Comparison of ENCODE assay signal across 8 mouse cellular contexts in genomic region chr6:149189340-149189922, GRCm38 (mm10). TPM values are rescaled to one million over a fixed set of nuclear protein-coding genes. Genes with fewer than 3 reads are reported as not detected.
DNase-seq lines count a peak whose midpoint lies in the region; ATAC-seq lines count a peak whose summit lies in the region.

No protein-coding gene starts in this region.

- H3K36me3 ChIP-seq in erythroblast, embryonic 14.5 days (ENCODE audit: control insufficient read depth), result no peaks in the 10 kb centered on the region
- H3K36me3 ChIP-seq in limb, embryonic 12.5 days, result peaks cover 2% of the 10 kb centered on the region; the same call in 1 of the 2 replicates
- H3K36me3 ChIP-seq in limb, embryonic 10.5 days, result peaks cover 16% of the 10 kb centered on the region
- no peaks in the 10 kb centered on the region for H3K36me3 ChIP-seq in midbrain, embryonic 14.5 days (ENCODE audit: control insufficient read depth, insufficient read depth, low read length)

- no peak overlapping the region for H3K9ac ChIP-seq in limb, embryonic 12.5 days (replicated peaks)
- no peak overlapping the region for H3K9ac ChIP-seq in midbrain, embryonic 14.5 days (replicated peaks; ENCODE audit: low read length)

- H3K4me2 ChIP-seq in limb, embryonic 12.5 days, result peak overlapping the region; percentile 64
- H3K4me2 ChIP-seq in midbrain, embryonic 14.5 days (ENCODE audit: low read length), result peak overlapping the region; percentile 77; the same call in 1 of the 2 replicates

- no peak overlapping the region for H3K27ac ChIP-seq in limb, embryonic 12.5 days
- no peak overlapping the region for H3K27ac ChIP-seq in limb, embryonic 10.5 days
- H3K27ac ChIP-seq in midbrain, embryonic 14.5 days (replicated peaks; ENCODE audit: low read depth, low read length), result no peak overlapping the region

- peaks cover 7% of the 10 kb centered on the region; the same call in 1 of the 2 replicates for H3K9me3 ChIP-seq in erythroblast, embryonic 14.5 days (ENCODE audit: control insufficient read depth, low read length)
- H3K9me3 ChIP-seq in limb, embryonic 12.5 days, result no peaks in the 10 kb centered on the region
- no peaks in the 10 kb centered on the region for H3K9me3 ChIP-seq in limb, embryonic 10.5 days (replicated peaks)
- H3K9me3 ChIP-seq in midbrain, embryonic 14.5 days (ENCODE audit: control insufficient read depth, low read length), result no peaks in the 10 kb centered on the region

- H3K4me1 ChIP-seq in erythroblast, embryonic 14.5 days (ENCODE audit: control insufficient read depth), result peaks cover 60% of the 10 kb centered on the region
- peaks cover 14% of the 10 kb centered on the region for H3K4me1 ChIP-seq in limb, embryonic 12.5 days (replicated peaks)
- peaks cover 12% of the 10 kb centered on the region for H3K4me1 ChIP-seq in limb, embryonic 10.5 days
- peaks cover 23% of the 10 kb centered on the region for H3K4me1 ChIP-seq in midbrain, embryonic 14.5 days (ENCODE audit: control insufficient read depth, insufficient read depth, low read length)

- peak overlapping the region; percentile 70 for H3K4me3 ChIP-seq in erythroblast, embryonic 14.5 days (replicated peaks)
- H3K4me3 ChIP-seq in limb, embryonic 12.5 days (replicated peaks), result peak overlapping the region; percentile 70; the same call in 1 of the 2 replicates
- no peak overlapping the region for H3K4me3 ChIP-seq in limb, embryonic 10.5 days
- no peak overlapping the region for H3K4me3 ChIP-seq in midbrain, embryonic 14.5 days (replicated peaks; ENCODE audit: low read depth, low read length)

- H3K27me3 ChIP-seq in erythroblast, embryonic 14.5 days (ENCODE audit: control insufficient read depth), result no peaks in the 10 kb centered on the region
- H3K27me3 ChIP-seq in limb, embryonic 12.5 days, result no peaks in the 10 kb centered on the region
- H3K27me3 ChIP-seq in limb, embryonic 10.5 days (ENCODE audit: low read depth, poor library complexity, severe bottlenecking), result no peaks in the 10 kb centered on the region
- no peaks in the 10 kb centered on the region for H3K27me3 ChIP-seq in midbrain, embryonic 14.5 days (ENCODE audit: control insufficient read depth, insufficient read depth, low read length)

- 94% methylated on average over 16 of the region's 16 CpGs for WGBS in limb, embryonic 12.5 days
- WGBS in limb, embryonic 10.5 days, result 95% methylated on average over 16 of the region's 16 CpGs
- WGBS in midbrain, embryonic 14.5 days, result 94% methylated on average over 16 of the region's 16 CpGs

- DNase-seq in limb, embryonic 10.5 days (ENCODE audit: low spot score), result no peak
- DNase-seq in cerebellum, postnatal 36 days, result peak; percentile 8 to 14
- no peak for DNase-seq in midbrain, embryonic 14.5 days
- DNase-seq in retina, postnatal 1 day, result no peak
- no peak for DNase-seq in spleen, postnatal 4 days (ENCODE audit: low spot score in 2 of 2)

- no peak for ATAC-seq in erythroblast, adult 5-6 weeks (replicated peaks; ENCODE audit: low FRiP score, poor library complexity, severe bottlenecking)
- ATAC-seq in limb, embryonic 12.5 days (ENCODE audit: insufficient number of reproducible peaks, insufficient read depth, low FRiP score, low TSS enrichment, low read depth), result no peak
- ATAC-seq in midbrain, embryonic 14.5 days (ENCODE audit: low FRiP score, low TSS enrichment), result no peak

RNA-seq across cellular contexts. Expression of gene Amn1, which starts 0.9 kb away (rescaled TPM):
- 0.16 and 0.22 TPM in 2 replicates for polyA plus RNA-seq in erythroblast, embryonic 14.5 days (2012)
- total RNA-seq in erythroblast, adult 5-6 weeks (2015; ENCODE audit: low replicate concordance), result 19.4 and 26.5 TPM in 2 replicates
- total RNA-seq in erythroblast, adult 5-6 weeks (2017; ENCODE audit: low replicate concordance), result 11.9 and 14.4 TPM in 2 replicates
- polyA plus RNA-seq in limb, embryonic 12.5 days (2016; fragmentation: Nextera tagmentation; extraction: Ambion mirVana), result 41.3 and 43.3 TPM in 2 replicates
- 39.5 and 44.0 TPM in 2 replicates for polyA plus RNA-seq in limb, embryonic 10.5 days (2016; fragmentation: Nextera tagmentation; extraction: Ambion mirVana)
- polyA plus RNA-seq in midbrain, embryonic 14.5 days (2014; fragmentation: Nextera tagmentation; extraction: Ambion mirVana), result 115 and 126 TPM in 2 replicates

RNA-seq across cellular contexts. Expression of gene Etfbkmt, which starts 49.8 kb away (rescaled TPM):
- 0.11 and 0.18 TPM in 2 replicates for polyA plus RNA-seq in erythroblast, embryonic 14.5 days (2012)
- 37.7 and 39.5 TPM in 2 replicates for total RNA-seq in erythroblast, adult 5-6 weeks (2015; ENCODE audit: low replicate concordance)
- total RNA-seq in erythroblast, adult 5-6 weeks (2017; ENCODE audit: low replicate concordance), result 35.9 and 48.9 TPM in 2 replicates
- polyA plus RNA-seq in limb, embryonic 12.5 days (2016; fragmentation: Nextera tagmentation; extraction: Ambion mirVana), result 14.3 and 17.3 TPM in 2 replicates
- 14.4 and 15.8 TPM in 2 replicates for polyA plus RNA-seq in limb, embryonic 10.5 days (2016; fragmentation: Nextera tagmentation; extraction: Ambion mirVana)
- 6.0 TPM in 2 replicates for polyA plus RNA-seq in midbrain, embryonic 14.5 days (2014; fragmentation: Nextera tagmentation; extraction: Ambion mirVana)

RNA-seq across cellular contexts. Expression of gene Gm10203, which starts 59.5 kb away (rescaled TPM):
- polyA plus RNA-seq in erythroblast, embryonic 14.5 days (2012), result not detected in 2 replicates
- not detected in 2 replicates for total RNA-seq in erythroblast, adult 5-6 weeks (2015; ENCODE audit: low replicate concordance)
- not detected in 2 replicates for total RNA-seq in erythroblast, adult 5-6 weeks (2017; ENCODE audit: low replicate concordance)
- polyA plus RNA-seq in limb, embryonic 12.5 days (2016; fragmentation: Nextera tagmentation; extraction: Ambion mirVana), result not detected in 2 replicates
- polyA plus RNA-seq in limb, embryonic 10.5 days (2016; fragmentation: Nextera tagmentation; extraction: Ambion mirVana), result not detected in 2 replicates
- polyA plus RNA-seq in midbrain, embryonic 14.5 days (2014; fragmentation: Nextera tagmentation; extraction: Ambion mirVana), result not detected in 2 replicates

Comparison
In these comparisons a context has a peak if more than half of its experiments do, and no peak if none do; other contexts are left out.
1. H3K4me3 ChIP-seq: peak in erythroblast, embryonic 14.5 days (single experiment) and limb, embryonic 12.5 days (single experiment); none in limb, embryonic 10.5 days (single experiment) and midbrain, embryonic 14.5 days (single experiment).
2. DNase-seq: peak in cerebellum, postnatal 36 days (2 of 2); none in limb, embryonic 10.5 days (single experiment), midbrain, embryonic 14.5 days (single experiment), retina, postnatal 1 day (single experiment) and spleen, postnatal 4 days (0 of 2).
3. RNA of gene Amn1, which starts 0.9 kb away (polyA plus RNA-seq): 115 to 126 TPM in midbrain, embryonic 14.5 days, 39.5 to 44.0 TPM in limb, embryonic 10.5 days and 41.3 to 43.3 TPM in limb, embryonic 12.5 days; 0.16 to 0.22 TPM in erythroblast, embryonic 14.5 days; every median in the first group is over 10 times any median in the second.